Mouse (Mus musculus): ENCODE data around the gene Desi1. TPM values are rescaled to one million over a fixed set of nuclear protein-coding genes. Genes with fewer than 3 reads are reported as not detected.

The Desi1 gene
- polyA plus RNA-seq, 1 experiment from 2014 or later, result 51.0 TPM

- no peaks in the 10 kb centered on the region for H3K27me3 ChIP-seq (ENCODE audit: control insufficient read depth, insufficient read depth, low read length)
These were observed 68.6 kb downstream of the Desi1 start for GRCm38 (mm10) chr15:81964980-81965545.

GRCm38 (mm10) chr15:81964262-81964661 lies 69.4 kb downstream of the Desi1 start:
- no peaks in the 10 kb centered on the region for H3K9me3 ChIP-seq (ENCODE audit: control insufficient read depth, low read length)
- H3K36me3 ChIP-seq (ENCODE audit: control insufficient read depth, insufficient read depth, low read length), result no peaks in the 10 kb centered on the region
- ATAC-seq (ENCODE audit: low FRiP score, low TSS enrichment) (no peak), DNase-seq (no peak)
- H3K4me3 ChIP-seq (replicated peaks; ENCODE audit: low read depth, low read length), result no peak overlapping the region
- H3K27me3 ChIP-seq (ENCODE audit: control insufficient read depth, insufficient read depth, low read length), result no peaks in the 10 kb centered on the region
- H3K27ac ChIP-seq (replicated peaks; ENCODE audit: low read depth, low read length), result no peak overlapping the region
- no peak overlapping the region for H3K9ac ChIP-seq (replicated peaks; ENCODE audit: low read length)
- H3K4me2 ChIP-seq (ENCODE audit: low read length), result no peak overlapping the region
- H3K4me1 ChIP-seq (ENCODE audit: control insufficient read depth, insufficient read depth, low read length), result no peaks in the 10 kb centered on the region
- WGBS, result 63% methylated on average over 1 of the region's 1 CpGs

More at GRCm38 (mm10) chr15:81964980-81965545, 68.6 kb downstream of the Desi1 start:
- Histone ChIP-seq H3K4me3 (replicated peaks; ENCODE audit: low read depth, low read length) (no peak overlapping the region), H3K36me3 (ENCODE audit: control insufficient read depth, insufficient read depth, low read length) (no peaks in the 10 kb centered on the region), H3K4me1 (ENCODE audit: control insufficient read depth, insufficient read depth, low read length) (no peaks in the 10 kb centered on the region), H3K9me3 (ENCODE audit: control insufficient read depth, low read length) (no peaks in the 10 kb centered on the region), H3K9ac (replicated peaks; ENCODE audit: low read length) (no peak overlapping the region), H3K27ac (replicated peaks; ENCODE audit: low read depth, low read length) (no peak overlapping the region), H3K4me2 (ENCODE audit: low read length) (no peak overlapping the region)
- DNase-seq (peak; percentile 36), ATAC-seq (ENCODE audit: low FRiP score, low TSS enrichment) (no peak)
- 42% methylated on average over 4 of the region's 4 CpGs for WGBS

GRCm38 (mm10) chr15:81961078-81961451 lies 72.6 kb downstream of the Desi1 start:
- Histone ChIP-seq H3K9ac (replicated peaks; ENCODE audit: low read length) (peak overlapping the region; percentile 70), H3K9me3 (ENCODE audit: control insufficient read depth, low read length) (no peaks in the 10 kb centered on the region), H3K4me1 (ENCODE audit: control insufficient read depth, insufficient read depth, low read length) (no peaks in the 10 kb centered on the region), H3K27me3 (ENCODE audit: control insufficient read depth, insufficient read depth, low read length) (no peaks in the 10 kb centered on the region), H3K4me2 (ENCODE audit: low read length) (peak overlapping the region; percentile 95), H3K4me3 (replicated peaks; ENCODE audit: low read depth, low read length) (peak overlapping the region; percentile 59), H3K36me3 (ENCODE audit: control insufficient read depth, insufficient read depth, low read length) (no peaks in the 10 kb centered on the region), H3K27ac (replicated peaks; ENCODE audit: low read depth, low read length) (no peak overlapping the region)
- WGBS, result 2% methylated on average over 8 of the region's 8 CpGs
- DNase-seq (no peak), ATAC-seq (ENCODE audit: low FRiP score, low TSS enrichment) (no peak; the same call in 1 of the 2 replicates)

- under 1% methylated on average over 76 of the region's 77 CpGs for WGBS
- Histone ChIP-seq H3K4me1 (ENCODE audit: control insufficient read depth, insufficient read depth, low read length) (no peaks in the 10 kb centered on the region), H3K9me3 (ENCODE audit: control insufficient read depth, low read length) (no peaks in the 10 kb centered on the region), H3K27me3 (ENCODE audit: control insufficient read depth, insufficient read depth, low read length) (no peaks in the 10 kb centered on the region), H3K4me2 (ENCODE audit: low read length) (peak within 1 kb of the TSS; percentile 95), H3K9ac (replicated peaks; ENCODE audit: low read length) (peak within 1 kb of the TSS; percentile 70), H3K36me3 (ENCODE audit: control insufficient read depth, insufficient read depth, low read length) (peaks cover 2% of the 10 kb centered on the region), H3K4me3 (replicated peaks; ENCODE audit: low read depth, low read length) (peak within 1 kb of the TSS; percentile 59), H3K27ac (replicated peaks; ENCODE audit: low read depth, low read length) (peak within 1 kb of the TSS; percentile 89)
- ATAC-seq (ENCODE audit: low FRiP score, low TSS enrichment), result peak; percentile 96
- DNase-seq, result peak; percentile 99
These were observed 73.2 kb downstream of the Desi1 start, which contains the start of gene Pmm1 for GRCm38 (mm10) chr15:81960171-81961077. Gene Pmm1 (minus strand): TSS chr15:81960930.

- ATAC-seq (ENCODE audit: low FRiP score, low TSS enrichment) (no peak), DNase-seq (no peak)
- Histone ChIP-seq H3K9me3 (ENCODE audit: control insufficient read depth, low read length) (no peaks in the 10 kb centered on the region), H3K27ac (replicated peaks; ENCODE audit: low read depth, low read length) (no peak overlapping the region), H3K9ac (replicated peaks; ENCODE audit: low read length) (no peak overlapping the region), H3K27me3 (ENCODE audit: control insufficient read depth, insufficient read depth, low read length) (no peaks in the 10 kb centered on the region), H3K4me1 (ENCODE audit: control insufficient read depth, insufficient read depth, low read length) (no peaks in the 10 kb centered on the region), H3K4me2 (ENCODE audit: low read length) (no peak overlapping the region), H3K4me3 (replicated peaks; ENCODE audit: low read depth, low read length) (no peak overlapping the region), H3K36me3 (ENCODE audit: control insufficient read depth, insufficient read depth, low read length) (peaks cover 15% of the 10 kb centered on the region)
- 93% methylated on average over 3 of the region's 3 CpGs for WGBS
These were observed 74.8 kb downstream of the Desi1 start for GRCm38 (mm10) chr15:81958906-81959305.

- no peaks in the 10 kb centered on the region for H3K27me3 ChIP-seq (ENCODE audit: control insufficient read depth, insufficient read depth, low read length)
- H3K27ac ChIP-seq (replicated peaks; ENCODE audit: low read depth, low read length), result no peak overlapping the region
- H3K9ac ChIP-seq (replicated peaks; ENCODE audit: low read length), result no peak overlapping the region
- WGBS, result 90% methylated on average over 11 of the region's 11 CpGs
- H3K4me2 ChIP-seq (ENCODE audit: low read length), result no peak overlapping the region
- ATAC-seq (ENCODE audit: low FRiP score, low TSS enrichment), result no peak
- H3K4me3 ChIP-seq (replicated peaks; ENCODE audit: low read depth, low read length), result no peak overlapping the region
- no peak for DNase-seq
- H3K36me3 ChIP-seq (ENCODE audit: control insufficient read depth, insufficient read depth, low read length), result peaks cover 21% of the 10 kb centered on the region
- no peaks in the 10 kb centered on the region for H3K4me1 ChIP-seq (ENCODE audit: control insufficient read depth, insufficient read depth, low read length)
- H3K9me3 ChIP-seq (ENCODE audit: control insufficient read depth, low read length), result no peaks in the 10 kb centered on the region
These were observed 76.1 kb downstream of the Desi1 start for GRCm38 (mm10) chr15:81957598-81957997.

- Histone ChIP-seq H3K4me1 (ENCODE audit: control insufficient read depth, insufficient read depth, low read length) (no peaks in the 10 kb centered on the region), H3K4me3 (replicated peaks; ENCODE audit: low read depth, low read length) (no peak overlapping the region), H3K9ac (replicated peaks; ENCODE audit: low read length) (no peak overlapping the region), H3K4me2 (ENCODE audit: low read length) (no peak overlapping the region), H3K27me3 (ENCODE audit: control insufficient read depth, insufficient read depth, low read length) (no peaks in the 10 kb centered on the region), H3K9me3 (ENCODE audit: control insufficient read depth, low read length) (no peaks in the 10 kb centered on the region), H3K36me3 (ENCODE audit: control insufficient read depth, insufficient read depth, low read length) (peaks cover 31% of the 10 kb centered on the region), H3K27ac (replicated peaks; ENCODE audit: low read depth, low read length) (no peak overlapping the region)
- WGBS, result 53% methylated on average over 8 of the region's 8 CpGs
- DNase-seq, result peak; percentile 51
- ATAC-seq (ENCODE audit: low FRiP score, low TSS enrichment), result no peak
These were observed 77.2 kb downstream of the Desi1 start for GRCm38 (mm10) chr15:81956457-81956856.

- no peak overlapping the region for H3K27ac ChIP-seq (replicated peaks; ENCODE audit: low read depth, low read length)
- no peak overlapping the region for H3K9ac ChIP-seq (replicated peaks; ENCODE audit: low read length)
- H3K4me3 ChIP-seq (replicated peaks; ENCODE audit: low read depth, low read length), result no peak overlapping the region
- WGBS, result 93% methylated on average over 15 of the region's 15 CpGs
- no peaks in the 10 kb centered on the region for H3K27me3 ChIP-seq (ENCODE audit: control insufficient read depth, insufficient read depth, low read length)
- H3K9me3 ChIP-seq (ENCODE audit: control insufficient read depth, low read length), result no peaks in the 10 kb centered on the region
- peaks cover 39% of the 10 kb centered on the region for H3K36me3 ChIP-seq (ENCODE audit: control insufficient read depth, insufficient read depth, low read length)
- H3K4me1 ChIP-seq (ENCODE audit: control insufficient read depth, insufficient read depth, low read length), result no peaks in the 10 kb centered on the region
- H3K4me2 ChIP-seq (ENCODE audit: low read length), result no peak overlapping the region
- no peak for DNase-seq
- ATAC-seq (ENCODE audit: low FRiP score, low TSS enrichment), result no peak
These were observed 78.2 kb downstream of the Desi1 start for GRCm38 (mm10) chr15:81955414-81955813.

Data from midbrain, embryonic 14.5 days (tissue).